Mouse (Mus musculus) liver, postnatal 0 days (tissue): Measurements from ENCODE around the gene Pdcd2.

Experiments
- CTCF ChIP-seq: sonication (generic); IDR thresholded peaks from 2 replicates; pipeline ENCODE4 v1.5.1; 2016; ENCODE audit warnings: antibody characterized with exemption, low read depth
- EP300 ChIP-seq: IDR thresholded peaks from 2 replicates; pipeline ENCODE4 v1.6.1; 2016; ENCODE audit warnings: antibody characterized with exemption, low read depth, mild to moderate bottlenecking

GRCm38 (mm10) chr17:15559946-15560345 is 32.8 kb upstream of the Pdcd2 start:
- TF ChIP-seq CTCF: no peak
- no peak for TF ChIP-seq EP300
